Mouse (Mus musculus): ENCODE data around the gene Plekhm1. TPM values are rescaled to one million over a fixed set of nuclear protein-coding genes. Genes with fewer than 3 reads are reported as not detected.

Plekhm1 gene
- polyA plus RNA-seq, 1 experiment: 6.3 TPM

DNA sequence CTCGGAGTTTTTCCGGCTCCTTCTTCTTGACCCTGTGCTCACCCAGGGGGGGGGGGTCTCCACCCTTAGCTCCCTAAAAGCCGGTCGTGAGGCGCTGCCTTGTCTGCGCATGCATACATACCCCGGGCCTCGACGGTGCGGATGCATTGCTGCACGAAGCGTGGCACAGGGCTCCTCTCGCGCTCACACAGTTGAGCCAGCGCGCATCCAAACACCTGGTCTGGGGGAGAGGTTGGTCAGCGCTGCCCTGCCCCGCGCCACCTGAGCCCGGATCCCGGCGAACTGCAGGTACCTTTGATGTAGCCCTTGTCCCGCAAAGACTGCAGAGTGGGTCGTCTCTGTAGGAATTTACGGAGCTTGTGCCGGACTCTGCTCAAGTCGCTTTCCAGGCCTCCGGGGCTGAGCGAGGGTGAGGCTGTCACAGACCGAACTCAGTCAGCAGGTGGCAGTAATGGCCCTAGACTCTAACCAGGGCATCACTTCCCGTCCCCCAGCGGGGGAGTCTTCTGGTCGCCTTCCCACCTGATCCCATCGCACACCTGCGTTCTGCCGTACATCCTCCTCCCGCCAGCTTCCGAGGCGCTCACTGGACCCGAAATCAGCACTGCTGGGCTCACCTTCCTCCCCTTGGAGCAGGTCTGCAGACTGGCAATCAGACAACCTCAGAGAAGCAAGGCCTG lies 78.6 kb downstream of the Plekhm1 start:
- Histone ChIP-seq H3K27me3 (ENCODE audit: control insufficient read depth, insufficient read depth, low read length) (no peaks in the 10 kb centered on the region), H3K4me1 (ENCODE audit: control insufficient read depth, insufficient read depth, low read length) (peaks cover 14% of the 10 kb centered on the region), H3K4me3 (ENCODE audit: control insufficient read depth, low read depth, low read length) (peak overlapping the region; percentile 16; the same call in 1 of the 2 replicates), H3K36me3 (ENCODE audit: control insufficient read depth, insufficient read depth, low read length) (no peaks in the 10 kb centered on the region), H3K27ac (ENCODE audit: control insufficient read depth, insufficient read depth, low read depth, low read length) (no peak overlapping the region)
- no peak for TF ChIP-seq POLR2A (IDR thresholded peaks at IDR 0.05; ENCODE audit: control insufficient read depth, low read depth, low read length)
- TF ChIP-seq CTCF (IDR thresholded peaks at IDR 0.05; ENCODE audit: control insufficient read depth, insufficient read depth, insufficient replicate concordance, low read depth, low read length): peak; percentile 42; the same call in 1 of the 2 replicates

GRCm38 (mm10) chr11:103332890-103333651 lies 79.4 kb downstream of the Plekhm1 start:
- no peak for TF ChIP-seq CTCF (IDR thresholded peaks at IDR 0.05; ENCODE audit: control insufficient read depth, insufficient read depth, insufficient replicate concordance, low read depth, low read length)
- no peak for TF ChIP-seq POLR2A (IDR thresholded peaks at IDR 0.05; ENCODE audit: control insufficient read depth, low read depth, low read length)
- H3K27me3 ChIP-seq (ENCODE audit: control insufficient read depth, insufficient read depth, low read length): no peaks in the 10 kb centered on the region
- H3K27ac ChIP-seq (ENCODE audit: control insufficient read depth, insufficient read depth, low read depth, low read length): no peak overlapping the region
- H3K4me1 ChIP-seq (ENCODE audit: control insufficient read depth, insufficient read depth, low read length): peaks cover 14% of the 10 kb centered on the region
- H3K36me3 ChIP-seq (ENCODE audit: control insufficient read depth, insufficient read depth, low read length): no peaks in the 10 kb centered on the region
- H3K4me3 ChIP-seq (ENCODE audit: control insufficient read depth, low read depth, low read length): peak overlapping the region; percentile 57

DNA sequence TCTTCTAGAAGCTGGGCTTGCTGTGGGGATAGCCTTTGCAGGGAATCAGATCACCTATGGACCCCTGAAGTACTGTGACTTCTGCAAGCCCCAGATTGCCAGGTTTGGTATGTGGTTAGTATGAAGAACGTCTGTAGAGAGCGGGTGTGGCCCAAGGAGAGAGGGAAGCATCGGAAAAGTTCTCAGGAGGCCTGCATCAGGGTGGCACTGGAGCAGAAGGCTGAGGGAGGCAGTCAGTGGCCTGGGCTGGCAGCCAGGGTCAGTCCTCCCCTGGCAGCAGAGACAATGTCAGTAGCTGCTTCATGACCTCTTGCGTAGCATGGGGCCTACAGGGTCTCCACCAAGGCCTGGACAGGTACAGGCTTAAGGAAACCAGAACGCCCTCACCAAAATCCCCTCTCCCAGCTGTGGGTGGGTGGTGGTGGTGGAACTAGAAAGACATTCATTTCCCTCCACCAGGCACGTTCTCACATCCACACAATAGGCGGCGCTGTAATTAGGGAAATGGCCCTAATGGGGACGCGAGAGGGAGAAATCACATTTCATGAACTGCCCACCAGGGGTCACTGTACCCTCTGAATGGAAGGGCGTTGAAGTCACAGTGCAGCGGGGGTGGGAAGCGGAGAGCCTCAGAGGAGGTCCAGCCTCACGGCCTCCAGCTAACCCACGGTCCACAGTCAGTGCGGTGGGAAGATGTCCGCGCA lies 80.1 kb downstream of the Plekhm1 start:
- TF ChIP-seq CTCF (IDR thresholded peaks at IDR 0.05; ENCODE audit: control insufficient read depth, insufficient read depth, insufficient replicate concordance, low read depth, low read length) (peak; percentile 76), POLR2A (IDR thresholded peaks at IDR 0.05; ENCODE audit: control insufficient read depth, low read depth, low read length) (no peak)
- Histone ChIP-seq H3K36me3 (ENCODE audit: control insufficient read depth, insufficient read depth, low read length) (no peaks in the 10 kb centered on the region), H3K4me3 (ENCODE audit: control insufficient read depth, low read depth, low read length) (peak overlapping the region; percentile 57; the same call in 1 of the 2 replicates), H3K27me3 (ENCODE audit: control insufficient read depth, insufficient read depth, low read length) (no peaks in the 10 kb centered on the region), H3K4me1 (ENCODE audit: control insufficient read depth, insufficient read depth, low read length) (peaks cover 14% of the 10 kb centered on the region), H3K27ac (ENCODE audit: control insufficient read depth, insufficient read depth, low read depth, low read length) (no peak overlapping the region)

GRCm38 (mm10) chr11:103331502-103332185 lies 80.8 kb downstream of the Plekhm1 start:
- Histone ChIP-seq H3K4me3 (ENCODE audit: control insufficient read depth, low read depth, low read length) (no peak overlapping the region), H3K27me3 (ENCODE audit: control insufficient read depth, insufficient read depth, low read length) (no peaks in the 10 kb centered on the region), H3K36me3 (ENCODE audit: control insufficient read depth, insufficient read depth, low read length) (no peaks in the 10 kb centered on the region), H3K4me1 (ENCODE audit: control insufficient read depth, insufficient read depth, low read length) (peaks cover 17% of the 10 kb centered on the region), H3K27ac (ENCODE audit: control insufficient read depth, insufficient read depth, low read depth, low read length) (no peak overlapping the region)
- no peak for TF ChIP-seq CTCF (IDR thresholded peaks at IDR 0.05; ENCODE audit: control insufficient read depth, insufficient read depth, insufficient replicate concordance, low read depth, low read length)
- no peak for TF ChIP-seq POLR2A (IDR thresholded peaks at IDR 0.05; ENCODE audit: control insufficient read depth, low read depth, low read length)

DNA sequence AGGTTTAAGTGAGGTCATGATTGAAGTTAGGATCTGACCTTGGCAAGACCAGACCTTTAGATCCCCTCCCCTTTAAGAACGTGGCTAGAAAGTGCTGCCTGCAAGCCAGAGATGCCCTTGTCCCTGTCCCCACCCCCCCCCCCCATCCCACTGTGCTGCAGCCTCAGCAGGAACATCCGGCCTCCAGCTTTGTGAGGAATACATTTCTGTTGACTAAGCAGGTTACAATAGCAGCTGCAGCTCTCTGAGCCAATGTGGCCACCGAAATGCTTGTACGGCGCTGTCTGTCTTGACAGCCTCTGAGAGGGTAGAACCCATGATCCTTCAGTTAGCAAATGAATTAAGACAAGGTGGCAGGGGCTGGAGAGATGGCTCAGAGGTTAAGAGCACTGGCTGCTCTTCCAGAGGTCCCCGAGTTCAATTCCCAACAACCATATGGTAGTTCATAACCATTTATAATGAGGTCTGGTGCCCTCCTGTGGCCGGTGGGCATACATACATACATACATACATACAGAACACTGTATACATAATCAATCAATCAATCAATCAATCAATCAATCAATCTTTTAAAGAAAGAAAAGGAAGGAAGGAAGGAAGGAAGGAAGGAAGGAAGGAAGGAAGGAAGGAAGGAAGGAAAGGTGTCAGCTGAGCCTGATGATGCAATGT lies 81.7 kb downstream of the Plekhm1 start:
- Histone ChIP-seq H3K27me3 (ENCODE audit: control insufficient read depth, insufficient read depth, low read length) (no peaks in the 10 kb centered on the region), H3K36me3 (ENCODE audit: control insufficient read depth, insufficient read depth, low read length) (no peaks in the 10 kb centered on the region), H3K4me3 (ENCODE audit: control insufficient read depth, low read depth, low read length) (no peak overlapping the region), H3K4me1 (ENCODE audit: control insufficient read depth, insufficient read depth, low read length) (peaks cover 17% of the 10 kb centered on the region), H3K27ac (ENCODE audit: control insufficient read depth, insufficient read depth, low read depth, low read length) (no peak overlapping the region)
- TF ChIP-seq CTCF (IDR thresholded peaks at IDR 0.05; ENCODE audit: control insufficient read depth, insufficient read depth, insufficient replicate concordance, low read depth, low read length): no peak
- TF ChIP-seq POLR2A (IDR thresholded peaks at IDR 0.05; ENCODE audit: control insufficient read depth, low read depth, low read length): no peak

DNA sequence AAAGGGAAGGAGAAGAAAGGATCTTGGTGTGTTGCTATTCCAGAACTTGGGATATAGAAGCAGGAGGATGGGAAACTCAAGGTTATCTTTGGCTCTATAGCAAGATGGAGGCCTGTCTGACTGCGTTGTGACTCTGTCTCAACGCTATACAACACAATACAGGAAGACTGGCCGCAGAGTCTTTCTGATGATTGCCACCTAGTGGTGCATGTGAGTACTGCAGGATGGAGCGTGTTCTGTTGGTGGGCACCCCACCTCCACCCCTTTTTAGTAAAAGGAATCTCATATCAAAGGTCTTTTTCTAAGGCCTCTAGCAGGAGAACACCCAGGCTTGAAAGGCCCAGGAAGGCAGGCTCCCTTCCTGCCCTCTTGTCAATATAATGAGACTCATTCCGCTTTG lies 85.5 kb downstream of the Plekhm1 start:
- no peaks in the 10 kb centered on the region for H3K27me3 ChIP-seq (ENCODE audit: control insufficient read depth, insufficient read depth, low read length)
- TF ChIP-seq CTCF (IDR thresholded peaks at IDR 0.05; ENCODE audit: control insufficient read depth, insufficient read depth, insufficient replicate concordance, low read depth, low read length) (peak; percentile 90; the same call in 1 of the 2 replicates), POLR2A (IDR thresholded peaks at IDR 0.05; ENCODE audit: control insufficient read depth, low read depth, low read length) (no peak)
- H3K4me3 ChIP-seq (ENCODE audit: control insufficient read depth, low read depth, low read length): no peak overlapping the region
- H3K4me1 ChIP-seq (ENCODE audit: control insufficient read depth, insufficient read depth, low read length): peaks cover 3% of the 10 kb centered on the region; the same call in 1 of the 2 replicates
- no peak overlapping the region for H3K27ac ChIP-seq (ENCODE audit: control insufficient read depth, insufficient read depth, low read depth, low read length)
- no peaks in the 10 kb centered on the region for H3K36me3 ChIP-seq (ENCODE audit: control insufficient read depth, insufficient read depth, low read length)
